Mouse (Mus musculus): ENCODE results near the gene Slc16a10. TPM values are rescaled to one million over a fixed set of nuclear protein-coding genes. Genes with fewer than 3 reads are reported as not detected.

The Slc16a10 gene
- polyA plus RNA-seq, 1 experiment from 2014 or later: 6.8 TPM

- no peaks in the 10 kb centered on the region for H3K27me3 ChIP-seq
- H3K9me3 ChIP-seq: no peaks in the 10 kb centered on the region
- no peak overlapping the region for H3K4me2 ChIP-seq
- no peak overlapping the region for H3K27ac ChIP-seq
- no peaks in the 10 kb centered on the region for H3K4me1 ChIP-seq
- 83% methylated on average over 10 of the region's 10 CpGs for WGBS
- no peak overlapping the region for H3K9ac ChIP-seq
- no peaks in the 10 kb centered on the region for H3K36me3 ChIP-seq
- no peak for ATAC-seq (ENCODE audit: borderline replicate concordance, extremely low read depth, low FRiP score, low TSS enrichment)
- no peak overlapping the region for H3K4me3 ChIP-seq
These were observed 27.5 kb upstream of the Slc16a10 start for GRCm38 (mm10) chr10:40169566-40169965.

DNA sequence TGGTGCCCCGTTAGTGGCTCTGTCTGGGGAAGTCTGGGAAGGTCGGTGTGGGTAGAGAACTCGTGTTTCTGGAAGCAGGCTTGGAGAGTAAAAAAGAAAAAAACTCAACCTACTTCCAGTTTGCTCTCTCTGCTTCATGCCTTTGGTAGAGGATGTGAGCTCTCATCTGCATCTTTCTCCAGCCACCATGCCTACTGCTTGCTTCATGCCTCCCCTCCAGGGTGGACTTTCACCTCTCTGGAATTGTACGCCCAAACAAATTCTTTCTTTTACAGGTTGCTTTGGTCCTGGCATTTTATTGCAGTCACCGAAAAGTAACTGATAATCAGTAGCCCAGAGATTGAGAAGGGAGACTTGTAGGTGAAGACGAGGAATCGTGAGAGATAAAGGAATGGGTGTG, 27.0 kb upstream of the Slc16a10 start:
- no peaks in the 10 kb centered on the region for H3K27me3 ChIP-seq
- 72% methylated on average over 7 of the region's 7 CpGs for WGBS

GRCm38 (mm10) chr10:40164421-40165386, 22.6 kb upstream of the Slc16a10 start:
- H3K36me3 ChIP-seq: no peaks in the 10 kb centered on the region
- 73% methylated on average over 27 of the region's 27 CpGs for WGBS
- H3K4me2 ChIP-seq: no peak overlapping the region; the same call in 1 of the 2 replicates
- H3K27ac ChIP-seq: no peak overlapping the region
- no peak overlapping the region for H3K4me3 ChIP-seq
- ATAC-seq (ENCODE audit: borderline replicate concordance, extremely low read depth, low FRiP score, low TSS enrichment): no peak
- no peak overlapping the region for H3K9ac ChIP-seq
- H3K9me3 ChIP-seq: no peaks in the 10 kb centered on the region
- no peaks in the 10 kb centered on the region for H3K4me1 ChIP-seq
- H3K27me3 ChIP-seq: no peaks in the 10 kb centered on the region

More for the DNA sequence above, 27.0 kb upstream of the Slc16a10 start:
- no peaks in the 10 kb centered on the region for H3K9me3 ChIP-seq
- no peak for ATAC-seq (ENCODE audit: borderline replicate concordance, extremely low read depth, low FRiP score, low TSS enrichment)
- no peak overlapping the region for H3K4me2 ChIP-seq
- no peak overlapping the region for H3K9ac ChIP-seq
- no peak overlapping the region for H3K4me3 ChIP-seq
- H3K36me3 ChIP-seq: no peaks in the 10 kb centered on the region
- H3K27ac ChIP-seq: no peak overlapping the region
- H3K4me1 ChIP-seq: no peaks in the 10 kb centered on the region

GRCm38 (mm10) chr10:40163914-40164313, 21.9 kb upstream of the Slc16a10 start:
- ATAC-seq (ENCODE audit: borderline replicate concordance, extremely low read depth, low FRiP score, low TSS enrichment): no peak
- H3K4me3 ChIP-seq: no peak overlapping the region
- H3K27ac ChIP-seq: no peak overlapping the region
- no peaks in the 10 kb centered on the region for H3K36me3 ChIP-seq
- H3K4me2 ChIP-seq: no peak overlapping the region
- no peaks in the 10 kb centered on the region for H3K27me3 ChIP-seq
- no peaks in the 10 kb centered on the region for H3K9me3 ChIP-seq
- H3K9ac ChIP-seq: no peak overlapping the region
- 80% methylated on average over 13 of the region's 13 CpGs for WGBS
- H3K4me1 ChIP-seq: no peaks in the 10 kb centered on the region

DNA sequence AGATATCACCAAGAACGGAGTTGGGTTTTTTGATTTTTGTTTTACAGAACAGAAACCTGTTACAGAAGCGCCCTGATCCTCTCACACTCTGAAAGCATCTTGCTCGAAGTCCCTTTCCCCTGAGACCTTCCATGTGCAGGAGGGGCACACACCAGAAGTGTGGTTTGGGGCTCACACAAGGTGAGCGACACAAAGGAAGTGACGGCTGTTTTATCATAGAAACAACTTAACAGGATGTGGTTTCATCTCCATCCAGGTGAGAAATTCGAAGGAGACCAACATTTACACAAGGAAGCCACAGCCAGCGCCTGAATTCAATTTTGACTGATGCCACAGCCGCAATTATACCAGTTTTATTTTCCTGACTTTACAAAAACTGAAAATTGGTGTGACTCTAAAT, 21.3 kb upstream of the Slc16a10 start:
- Histone ChIP-seq H3K36me3 (no peaks in the 10 kb centered on the region), H3K4me1 (no peaks in the 10 kb centered on the region), H3K4me3 (no peak overlapping the region), H3K27ac (no peak overlapping the region), H3K9me3 (no peaks in the 10 kb centered on the region), H3K9ac (no peak overlapping the region), H3K27me3 (no peaks in the 10 kb centered on the region), H3K4me2 (no peak overlapping the region)
- WGBS: 81% methylated on average over 8 of the region's 8 CpGs
- ATAC-seq (ENCODE audit: borderline replicate concordance, extremely low read depth, low FRiP score, low TSS enrichment): no peak

- ATAC-seq (ENCODE audit: borderline replicate concordance, extremely low read depth, low FRiP score, low TSS enrichment): no peak
- H3K36me3 ChIP-seq: no peaks in the 10 kb centered on the region
- no peak overlapping the region for H3K4me3 ChIP-seq
- no peak overlapping the region for H3K4me2 ChIP-seq
- 79% methylated on average over 5 of the region's 5 CpGs for WGBS
- no peaks in the 10 kb centered on the region for H3K9me3 ChIP-seq
- no peaks in the 10 kb centered on the region for H3K4me1 ChIP-seq
- no peak overlapping the region for H3K9ac ChIP-seq
- no peaks in the 10 kb centered on the region for H3K27me3 ChIP-seq
- no peak overlapping the region for H3K27ac ChIP-seq
These were observed 19.7 kb upstream of the Slc16a10 start for GRCm38 (mm10) chr10:40161701-40162255.

DNA sequence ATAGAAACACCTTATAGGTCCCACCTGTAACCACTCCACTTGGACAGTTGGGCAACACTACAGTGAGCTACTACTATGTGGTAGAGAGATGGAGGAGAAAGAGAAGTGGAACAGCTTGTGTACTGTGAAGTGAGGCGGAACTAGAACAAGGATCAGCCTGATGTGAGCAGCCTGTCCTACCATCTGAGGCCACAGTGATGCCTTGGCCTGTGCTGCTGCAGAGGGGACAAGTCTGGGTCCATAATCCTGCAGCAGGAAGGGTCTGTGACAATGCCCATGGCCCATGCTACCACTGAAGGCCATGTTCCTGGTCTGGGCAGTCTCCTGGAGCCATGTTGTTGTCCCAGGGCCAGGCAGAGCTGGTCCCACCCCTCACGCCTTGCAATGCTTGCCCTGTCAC, 19.2 kb upstream of the Slc16a10 start:
- Histone ChIP-seq H3K27me3 (no peaks in the 10 kb centered on the region), H3K9me3 (no peaks in the 10 kb centered on the region), H3K4me2 (no peak overlapping the region), H3K9ac (no peak overlapping the region), H3K4me1 (no peaks in the 10 kb centered on the region), H3K27ac (no peak overlapping the region), H3K4me3 (no peak overlapping the region), H3K36me3 (no peaks in the 10 kb centered on the region)
- ATAC-seq (ENCODE audit: borderline replicate concordance, extremely low read depth, low FRiP score, low TSS enrichment): no peak
- WGBS: 89% methylated on average over 2 of the region's 2 CpGs

- Histone ChIP-seq H3K9ac (no peak overlapping the region), H3K27me3 (peaks cover 13% of the 10 kb centered on the region), H3K9me3 (no peaks in the 10 kb centered on the region), H3K36me3 (no peaks in the 10 kb centered on the region), H3K27ac (no peak overlapping the region), H3K4me3 (no peak overlapping the region), H3K4me1 (no peaks in the 10 kb centered on the region), H3K4me2 (no peak overlapping the region)
- no peak for ATAC-seq (ENCODE audit: borderline replicate concordance, extremely low read depth, low FRiP score, low TSS enrichment)
- 74% methylated on average over 4 of the region's 4 CpGs for WGBS
These were observed 10.4 kb upstream of the Slc16a10 start for GRCm38 (mm10) chr10:40152550-40152857.

DNA sequence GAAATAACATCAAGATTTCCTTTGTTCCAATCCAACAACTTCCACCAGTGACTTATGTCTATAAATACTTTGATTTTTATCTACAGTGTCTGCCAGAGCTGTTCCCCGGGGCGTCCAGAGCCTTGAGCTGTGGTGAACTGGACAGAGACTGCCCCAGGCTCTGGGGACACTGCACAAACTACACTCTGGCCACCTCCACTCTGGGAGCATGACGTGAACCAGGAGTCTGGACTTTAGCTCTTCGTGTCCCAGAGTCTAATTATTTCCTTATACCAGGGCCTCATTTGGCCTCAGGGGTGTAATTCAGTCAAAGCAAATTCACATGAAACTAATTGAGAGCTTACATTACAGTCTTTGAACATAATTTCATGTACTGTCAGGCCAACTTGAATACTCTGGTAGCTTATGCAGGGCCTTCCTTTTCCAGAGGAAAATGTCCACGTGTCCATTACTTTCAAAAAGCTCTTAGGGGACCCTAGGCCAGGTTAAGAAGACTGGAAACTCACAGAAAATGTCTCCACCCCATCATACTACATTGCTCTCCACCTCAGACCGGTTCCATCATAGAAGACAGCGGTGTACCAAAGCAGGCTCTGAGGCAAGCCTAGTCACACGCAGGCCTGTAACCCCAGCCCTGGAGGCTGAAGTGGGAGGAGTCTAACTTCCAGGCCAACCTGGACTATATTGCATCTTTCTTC, 9.9 kb upstream of the Slc16a10 start:
- Histone ChIP-seq H3K4me2 (no peak overlapping the region), H3K36me3 (no peaks in the 10 kb centered on the region), H3K9ac (no peak overlapping the region), H3K4me1 (no peaks in the 10 kb centered on the region), H3K27ac (no peak overlapping the region), H3K9me3 (no peaks in the 10 kb centered on the region), H3K27me3 (peaks cover 13% of the 10 kb centered on the region), H3K4me3 (no peak overlapping the region)
- no peak for ATAC-seq (ENCODE audit: borderline replicate concordance, extremely low read depth, low FRiP score, low TSS enrichment)
- 58% methylated on average over 8 of the region's 8 CpGs for WGBS

DNA sequence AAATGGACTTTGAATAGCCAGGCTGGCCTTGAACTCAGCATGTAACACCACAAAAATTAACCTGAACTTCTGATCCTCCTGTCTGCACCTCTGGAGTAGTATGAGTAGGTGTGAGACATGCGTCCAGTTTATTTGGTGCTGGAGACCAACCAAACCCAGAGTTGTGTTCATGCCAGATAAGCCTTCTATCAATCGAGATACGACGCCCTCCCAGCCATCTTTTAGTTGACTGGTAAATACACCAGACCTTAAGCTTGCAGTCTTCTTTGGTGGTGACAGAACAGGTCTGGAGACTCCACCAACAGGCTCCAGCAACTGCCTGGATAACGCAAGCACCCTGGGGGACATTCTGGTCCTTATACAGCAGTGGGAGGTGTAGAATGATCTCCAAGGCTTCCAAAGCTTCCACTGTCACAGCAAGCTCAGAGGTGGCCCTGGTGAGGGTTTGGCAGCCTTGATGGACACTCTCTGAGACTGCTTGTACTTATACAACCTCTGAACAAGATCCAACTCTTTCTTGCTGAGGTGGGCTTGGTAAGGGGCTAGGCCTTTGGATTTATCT, 7.6 kb upstream of the Slc16a10 start:
- Histone ChIP-seq H3K27ac (no peak overlapping the region), H3K4me1 (no peaks in the 10 kb centered on the region), H3K4me3 (no peak overlapping the region), H3K36me3 (no peaks in the 10 kb centered on the region), H3K27me3 (peaks cover 13% of the 10 kb centered on the region), H3K9ac (no peak overlapping the region), H3K4me2 (no peak overlapping the region), H3K9me3 (no peaks in the 10 kb centered on the region)
- 88% methylated on average over 5 of the region's 5 CpGs for WGBS
- ATAC-seq (ENCODE audit: borderline replicate concordance, extremely low read depth, low FRiP score, low TSS enrichment): no peak

DNA sequence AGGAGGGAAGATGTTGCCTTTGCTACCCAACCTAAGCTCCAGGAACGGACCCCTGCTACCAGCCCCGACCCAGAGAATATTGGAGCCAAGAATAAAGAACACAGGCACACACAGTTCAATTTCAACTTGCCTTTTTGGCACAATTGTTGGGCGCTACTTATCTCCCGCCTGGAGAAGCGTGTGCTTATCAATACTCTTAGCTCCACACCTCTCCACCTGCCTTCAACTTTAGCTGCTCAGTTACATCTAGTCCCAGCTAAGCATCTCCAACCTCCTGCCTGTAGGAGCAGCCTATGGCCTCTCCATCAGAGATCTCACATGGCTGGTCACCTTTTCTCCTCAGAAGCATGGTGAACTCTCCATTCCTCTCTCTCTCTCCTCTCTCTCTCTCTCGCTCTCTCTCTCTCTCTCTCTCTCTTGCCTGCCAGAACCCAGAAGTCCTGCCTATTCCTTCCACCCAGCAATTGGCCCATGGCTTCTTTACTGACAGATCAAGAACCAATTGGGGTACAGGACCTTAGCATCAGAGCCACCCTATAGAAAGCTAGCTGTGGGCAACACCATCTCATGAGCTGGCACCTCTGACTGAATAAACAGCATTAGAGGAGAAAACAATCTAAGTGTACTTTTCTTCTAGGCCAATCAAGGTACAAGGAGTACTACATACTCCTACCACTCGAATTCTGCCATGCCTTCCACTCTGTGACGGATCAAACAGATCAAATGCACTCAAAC, 5.4 kb upstream of the Slc16a10 start:
- H3K4me1 ChIP-seq: no peaks in the 10 kb centered on the region
- no peak overlapping the region for H3K4me3 ChIP-seq
- H3K36me3 ChIP-seq: no peaks in the 10 kb centered on the region
- H3K9ac ChIP-seq: no peak overlapping the region
- peaks cover 20% of the 10 kb centered on the region for H3K27me3 ChIP-seq
- no peak overlapping the region for H3K27ac ChIP-seq
- H3K9me3 ChIP-seq: no peaks in the 10 kb centered on the region
- WGBS: 80% methylated on average over 8 of the region's 8 CpGs
- ATAC-seq (ENCODE audit: borderline replicate concordance, extremely low read depth, low FRiP score, low TSS enrichment): no peak
- H3K4me2 ChIP-seq: no peak overlapping the region
